Mouse (Mus musculus) heart, adult 2 months (tissue): ENCODE data around the gene Stat5b. TPM values are rescaled to one million over a fixed set of nuclear protein-coding genes. Genes with fewer than 3 reads are reported as not detected.
A peak's percentile ranks its signal among the peaks of the same experiment; 100 is the strongest.

Source experiments
- DNase-seq, 2 experiments: peaks; one replicate each; pipeline ENCODE4 v3.0.0; 2021
- H3K27ac ChIP-seq: fragments of 200-600 bp; 2 replicates; pipeline ENCODE4 v1.8.1; 2022
- H3K27me3 ChIP-seq: fragments of 200-500 bp; 2 replicates; pipeline ENCODE4 v1.6.1; 2012; ENCODE audit warnings: mild to moderate bottlenecking, low read length, inconsistent platforms, mixed read lengths; ENCODE audit not compliant: control insufficient read depth, insufficient read depth
- H3K36me3 ChIP-seq: fragments of 200-500 bp; 2 replicates; pipeline ENCODE4 v1.6.1; 2012; ENCODE audit warnings: low read length, inconsistent platforms; ENCODE audit not compliant: control insufficient read depth, insufficient read depth
- H3K4me1 ChIP-seq: fragments of 200-500 bp; 2 replicates; pipeline ENCODE4 v1.6.1; 2011; ENCODE audit warnings: low read length; ENCODE audit not compliant: control insufficient read depth, insufficient read depth
- H3K4me3 ChIP-seq: fragments of 200-600 bp; 2 replicates; pipeline ENCODE4 v1.8.1; 2022
- H3K79me2 ChIP-seq: fragments of 200-500 bp; replicated peaks from 2 replicates; pipeline ENCODE4 v1.6.1; 2012; ENCODE audit warnings: mild to moderate bottlenecking, inconsistent platforms, low read length, moderate library complexity, mixed read lengths; ENCODE audit not compliant: control insufficient read depth, insufficient read depth
- H3K9ac ChIP-seq: fragments of 200-500 bp; 2 replicates; pipeline ENCODE4 v1.6.1; 2012; ENCODE audit warnings: low read depth, mild to moderate bottlenecking, control low read depth, inconsistent platforms, low read length, mixed read lengths
- CTCF ChIP-seq: fragments of 200-600 bp; IDR thresholded peaks from 2 replicates; pipeline ENCODE4 v1.8.1; 2022; ENCODE audit warnings: antibody characterized with exemption, mild to moderate bottlenecking, moderate library complexity
- EP300 ChIP-seq: fragments of 200-500 bp; IDR thresholded peaks from 2 replicates; pipeline ENCODE4 v1.6.1; 2011; ENCODE audit warnings: low read depth, low read length, control low read depth; ENCODE audit not compliant: insufficient read depth
- POLR2A ChIP-seq: fragments of 200-500 bp; IDR thresholded peaks from 2 replicates; pipeline ENCODE4 v1.6.1; 2011; ENCODE audit warnings: mild to moderate bottlenecking, low read depth, low read length, control low read depth; ENCODE audit not compliant: insufficient read depth
- WGBS: fragments of 180-500 bp; shearing (Covaris S2); methylation state at CpG from one replicate; pipeline ENCODE4 v1.1.7; 2018; 5-methylcytosine and 5-hydroxymethylcytosine counted together
- intact Hi-C: fragments of 180-260 bp; cut with DNase I; formaldehyde crosslinking; loops from one replicate; pipeline ENCODE4 v1.15.1; 2025
- polyA plus RNA-seq: library from polyadenylated mRNA; depleted of rRNA; stranded (reverse); fragments of >200 nt; gene quantifications from 2 replicates; pipeline ENCODE4 v1.2.3, GENCODE M21; 2012
- total RNA-seq, 2 experiments: library from RNA; stranded (reverse); gene quantifications; 2 replicates each; pipeline ENCODE4 v1.2.3; 2021

Stat5b gene
- total and polyA plus RNA-seq, 3 experiments = 35.4 to 65.2 (median 58.6) TPM

DNA sequence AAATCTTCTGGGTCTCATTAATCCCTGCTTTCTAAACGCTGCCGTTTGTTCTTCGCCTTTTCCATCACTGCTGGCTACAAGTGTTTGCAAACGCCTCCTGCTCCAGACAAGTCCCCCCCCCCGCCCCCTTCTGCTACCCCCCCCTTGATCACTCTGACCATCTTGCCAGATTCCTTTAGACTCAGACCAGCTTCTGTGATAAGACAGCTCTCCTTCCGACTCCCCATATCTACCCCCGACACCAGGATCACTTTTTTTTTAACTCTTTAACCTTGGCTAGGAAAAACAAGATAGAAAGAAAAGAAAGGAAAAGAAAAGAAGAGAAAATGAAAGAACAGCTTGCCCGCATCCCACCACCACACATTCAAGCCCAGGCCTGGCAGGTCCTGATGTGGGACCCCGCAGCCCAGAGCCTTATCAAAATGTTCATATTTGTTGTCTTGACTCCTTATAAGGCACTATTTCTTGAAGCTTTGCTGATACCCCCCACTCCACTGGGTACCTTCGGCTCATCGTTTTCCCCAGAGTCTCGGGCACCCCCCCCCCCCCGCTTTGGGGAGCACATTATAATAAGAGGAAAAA lies 977 bp downstream of the Stat5b start:
- Histone ChIP-seq H3K27me3 (no peaks in the 10 kb centered on the region), H3K79me2 (0 out of 2 replicates have a peak, but pooled peaks cover 2% of the 10 kb centered on the region), H3K9ac (peak overlapping the region; percentile 100), H3K36me3 (peaks cover 10% of the 10 kb centered on the region; the same call in 1 of the 2 replicates), H3K4me3 (peak overlapping the region; percentile 84), H3K4me1 (peaks cover 9% of the 10 kb centered on the region), H3K27ac (peak overlapping the region; percentile 96)
- no peak for DNase-seq
- TF ChIP-seq CTCF (no peak), EP300 (no peak), POLR2A (no peak)
- intact Hi-C loops = loop anchor here (2.0 to 5.0 kb wide), 2 partner anchors 29 to 37 kb away; no protein-coding TSS in a partner anchor
- WGBS = 2% methylated on average over 13 of the region's 13 CpGs

DNA sequence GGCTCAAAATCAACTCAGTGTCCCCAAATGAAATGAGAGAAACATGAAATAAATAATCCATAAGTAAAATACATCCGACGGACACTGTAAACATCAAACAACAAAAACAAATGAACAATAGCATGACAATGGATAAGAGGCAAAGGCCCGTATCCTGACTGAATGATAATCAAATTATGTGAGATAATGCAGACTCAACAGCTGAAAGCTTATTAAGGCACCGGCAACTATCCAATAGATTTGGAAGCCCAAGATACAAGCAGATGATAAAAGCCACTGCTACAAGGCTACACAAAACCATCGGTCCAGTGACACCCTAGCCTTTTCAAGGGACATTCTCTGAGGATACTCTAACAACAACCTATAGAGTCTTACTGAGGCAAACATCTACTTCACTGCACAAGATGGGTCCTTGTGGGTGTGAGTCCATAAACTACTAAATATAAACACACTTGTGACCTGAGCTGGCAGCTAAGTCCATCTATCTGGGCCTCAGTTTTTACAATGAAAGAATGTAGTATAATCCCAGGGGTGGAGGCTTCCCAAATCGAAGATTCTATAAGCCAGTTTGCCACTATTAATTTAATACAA lies 1.6 kb downstream of the Stat5b start:
- Histone ChIP-seq H3K9ac (peak overlapping the region; percentile 100), H3K36me3 (peaks cover 10% of the 10 kb centered on the region; the same call in 1 of the 2 replicates), H3K79me2 (0 out of 2 replicates have a peak, but pooled peaks cover 2% of the 10 kb centered on the region), H3K27me3 (no peaks in the 10 kb centered on the region), H3K4me3 (peak overlapping the region; percentile 84), H3K27ac (peak overlapping the region; percentile 58), H3K4me1 (peaks cover 9% of the 10 kb centered on the region)
- TF ChIP-seq CTCF (no peak), EP300 (no peak), POLR2A (no peak)
- no peak for DNase-seq
- intact Hi-C loops = loop anchor here (2.0 to 5.0 kb wide), 2 partner anchors 28 to 37 kb away; no protein-coding TSS in a partner anchor
- WGBS = 22% methylated on average over 6 of the region's 6 CpGs

DNA sequence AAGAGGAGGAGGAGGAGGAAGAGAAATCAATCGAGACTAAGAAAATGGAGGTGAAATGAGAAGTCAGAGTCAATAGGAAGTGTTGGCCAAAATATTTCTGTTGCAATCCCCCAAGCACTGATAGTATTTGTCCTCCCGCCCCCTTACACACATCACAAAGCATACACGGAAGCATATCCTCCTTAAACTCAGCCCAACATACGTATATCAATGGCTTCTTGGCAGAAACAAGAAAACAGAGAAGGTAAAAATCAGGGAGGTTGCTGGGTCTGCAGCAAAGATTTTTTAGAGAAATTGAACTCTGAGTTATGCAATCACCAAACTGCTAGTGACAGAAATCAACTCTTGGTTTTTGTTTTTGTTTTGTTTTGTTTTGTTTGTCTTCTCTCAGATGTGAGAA lies 2.4 kb downstream of the Stat5b start:
- Histone ChIP-seq H3K27ac (no peak overlapping the region), H3K79me2 (peaks cover 4% of the 10 kb centered on the region; the same call in 1 of the 2 replicates), H3K27me3 (no peaks in the 10 kb centered on the region), H3K9ac (no peak overlapping the region), H3K4me1 (peaks cover 9% of the 10 kb centered on the region), H3K4me3 (no peak overlapping the region), H3K36me3 (peaks cover 10% of the 10 kb centered on the region; the same call in 1 of the 2 replicates)
- no peak for TF ChIP-seq CTCF
- TF ChIP-seq POLR2A = no peak
- TF ChIP-seq EP300 = no peak
- intact Hi-C loops = loop anchor here (2.0 to 5.0 kb wide), 2 partner anchors 27 to 36 kb away; no protein-coding TSS in a partner anchor
- DNase-seq = no peak
- 30% methylated on average over 4 of the region's 4 CpGs for WGBS

DNA sequence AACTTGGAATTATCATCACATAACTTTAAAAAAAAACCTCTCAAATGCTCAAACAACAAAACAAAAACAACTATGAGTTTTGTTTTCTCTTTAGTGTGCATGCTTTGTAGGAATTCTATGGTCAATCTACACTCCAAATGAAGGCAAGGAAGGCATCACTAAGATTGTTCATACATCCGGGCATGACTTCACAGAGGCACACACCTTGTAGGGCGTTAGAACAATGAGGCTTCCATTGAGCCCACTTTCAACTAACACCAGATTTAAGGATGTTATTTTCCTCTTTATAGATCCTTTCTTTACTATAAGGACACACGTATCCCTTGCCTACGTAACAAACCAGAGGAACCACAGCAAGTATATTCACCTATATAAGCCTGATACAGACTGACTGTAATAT lies 3.0 kb downstream of the Stat5b start:
- Histone ChIP-seq H3K27me3 (no peaks in the 10 kb centered on the region), H3K9ac (no peak overlapping the region), H3K27ac (no peak overlapping the region), H3K4me3 (no peak overlapping the region), H3K79me2 (peaks cover 6% of the 10 kb centered on the region; the same call in 1 of the 2 replicates), H3K36me3 (peaks cover 10% of the 10 kb centered on the region; the same call in 1 of the 2 replicates), H3K4me1 (peaks cover 10% of the 10 kb centered on the region)
- WGBS = 75% methylated on average over 4 of the region's 4 CpGs
- intact Hi-C loops = loop anchor here (5.0 kb wide), 1 partner anchor 35 kb away; no protein-coding TSS in a partner anchor
- TF ChIP-seq POLR2A (no peak), EP300 (no peak), CTCF (no peak)
- no peak for DNase-seq

DNA sequence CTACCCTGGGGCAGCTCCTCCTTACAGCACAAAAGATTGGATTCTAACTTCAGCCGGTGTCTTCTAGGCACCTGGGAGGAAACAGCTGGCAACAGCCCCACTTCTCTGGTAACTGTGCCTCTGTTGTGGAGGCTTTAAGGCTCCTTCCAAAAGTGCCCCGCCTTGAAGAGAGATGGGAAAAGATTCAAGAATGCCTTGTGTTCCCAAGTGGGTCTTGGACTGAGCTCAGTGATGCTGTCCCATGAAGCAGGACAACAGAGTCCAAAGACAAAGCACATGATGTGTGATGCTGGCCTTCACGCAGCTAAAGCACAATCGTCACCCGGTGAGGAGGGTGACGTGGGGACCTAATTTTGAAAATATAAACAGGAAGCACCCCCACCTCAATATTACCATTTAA lies 4.7 kb downstream of the Stat5b start:
- Histone ChIP-seq H3K27ac (peak overlapping the region; percentile 24), H3K79me2 (peaks cover 9% of the 10 kb centered on the region), H3K9ac (no peak overlapping the region), H3K4me3 (no peak overlapping the region), H3K36me3 (peaks cover 13% of the 10 kb centered on the region; the same call in 1 of the 2 replicates), H3K27me3 (no peaks in the 10 kb centered on the region), H3K4me1 (peaks cover 11% of the 10 kb centered on the region)
- TF ChIP-seq EP300 (0 out of 2 replicates have a peak, but pooled peaks have one; percentile 54), POLR2A (no peak), CTCF (no peak)
- WGBS = 35% methylated on average over 6 of the region's 6 CpGs
- intact Hi-C loops = loop anchor here (5.0 kb wide), 1 partner anchor 33 kb away; no protein-coding TSS in a partner anchor
- peak; percentile 29 to 39 for DNase-seq

DNA sequence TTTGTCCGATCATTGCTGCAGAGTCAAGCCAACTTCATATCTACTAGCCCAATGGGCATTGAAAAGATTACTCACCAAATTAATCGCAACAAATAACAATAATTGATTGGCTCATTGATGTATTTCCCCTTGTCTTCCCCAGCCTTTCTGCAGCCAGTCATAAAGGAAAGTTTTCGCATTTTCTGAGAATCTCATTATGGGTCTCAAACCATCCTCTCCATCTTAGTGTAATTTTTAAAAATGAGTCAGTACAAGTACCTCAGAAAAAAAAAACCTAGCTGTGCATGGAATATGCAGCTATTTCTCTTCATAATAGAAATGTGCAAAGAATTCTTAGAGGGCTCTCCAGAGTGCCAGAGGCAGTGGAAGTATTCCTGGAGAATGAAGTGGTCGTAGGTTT lies 6.4 kb downstream of the Stat5b start:
- TF ChIP-seq CTCF (no peak), EP300 (no peak), POLR2A (no peak)
- intact Hi-C loops = no loop called here
- WGBS = 80% methylated on average over 4 of the region's 4 CpGs
- peaks cover 9% of the 10 kb centered on the region for H3K79me2 ChIP-seq
- H3K4me1 ChIP-seq = peaks cover 13% of the 10 kb centered on the region
- no peaks in the 10 kb centered on the region for H3K27me3 ChIP-seq
- peaks cover 15% of the 10 kb centered on the region; the same call in 1 of the 2 replicates for H3K36me3 ChIP-seq
- no peak overlapping the region for H3K4me3 ChIP-seq
- no peak for DNase-seq
- no peak overlapping the region for H3K27ac ChIP-seq
- no peak overlapping the region for H3K9ac ChIP-seq
